Mouse (Mus musculus) CH12.LX (cell line): Measurements from ENCODE around the gene Cd8a. TPM values are rescaled to one million over a fixed set of nuclear protein-coding genes. Genes with fewer than 3 reads are reported as not detected.

ENCODE experiments used
- DNase-seq: peaks from one replicate; pipeline ENCODE4 v3.0.0-alpha.2; 2013; ENCODE audit errors: extremely low read depth
- H3K27ac ChIP-seq: 2 replicates; pipeline ENCODE4 v1.5.1; 2012; ENCODE audit warnings: low read depth, mild to moderate bottlenecking, control low read depth, moderate library complexity; ENCODE audit not compliant: insufficient read depth
- H3K27me3 ChIP-seq: replicated peaks from 2 replicates; pipeline ENCODE3; 2012; ENCODE audit warnings: inconsistent platforms
- H3K36me3 ChIP-seq, 2 experiments: replicated peaks in 1 of 2; 2 replicates each; pipeline versions ENCODE3 to v1.6.1; 2012; ENCODE audit warnings: inconsistent platforms in 1 of 2, low read length in 1 of 2, mild to moderate bottlenecking in 1 of 2, mixed read lengths in 1 of 2, moderate library complexity in 1 of 2; ENCODE audit not compliant: control insufficient read depth in 1 of 2, insufficient read depth in 1 of 2
- H3K4me1 ChIP-seq, 2 experiments: 2 replicates each; pipeline ENCODE4 v1.6.1; 2012; ENCODE audit warnings: inconsistent platforms in 1 of 2, moderate library complexity in 1 of 2; ENCODE audit not compliant: insufficient read depth in 2 of 2, control insufficient read depth in 1 of 2
- H3K4me2 ChIP-seq: 2 replicates; pipeline ENCODE4 v1.6.1; 2012; ENCODE audit warnings: low read depth, mild to moderate bottlenecking, control low read depth; ENCODE audit not compliant: poor library complexity, insufficient read depth, severe bottlenecking
- H3K4me3 ChIP-seq, 3 experiments: fragments of 150-350 bp in 1 of 3; sonication (generic) in 1 of 3; replicated peaks in 1 of 3; 2 replicates each; pipeline versions ENCODE3 to v1.5.1; 2011 to 2012; ENCODE audit warnings: low read depth in 2 of 3, low read length in 2 of 3, mild to moderate bottlenecking in 2 of 3, moderate library complexity in 2 of 3, control low read depth in 1 of 3, improper control_type of control experiment in 1 of 3, inconsistent platforms in 1 of 3, mixed read lengths in 1 of 3; ENCODE audit not compliant: poor library complexity in 1 of 3
- H3K79me2 ChIP-seq: replicated peaks from 2 replicates; pipeline ENCODE4 v1.6.1; 2012; ENCODE audit warnings: mild to moderate bottlenecking, moderate library complexity; ENCODE audit not compliant: control insufficient read depth, poor library complexity, insufficient read depth, severe bottlenecking; ENCODE audit errors: extremely low read depth
- H3K9ac ChIP-seq: 2 replicates; pipeline ENCODE4 v1.6.1; 2012; ENCODE audit warnings: low read depth, mild to moderate bottlenecking, control low read depth, moderate library complexity; ENCODE audit not compliant: insufficient read depth
- H3K9me3 ChIP-seq: replicated peaks from 2 replicates; pipeline ENCODE3; 2012; ENCODE audit warnings: low read length, inconsistent platforms, mixed read lengths
- JUN ChIP-seq: IDR thresholded peaks from 2 replicates; pipeline ENCODE4 v1.6.1; 2011; ENCODE audit warnings: low read depth, mild to moderate bottlenecking, low read length, improper control_type of control experiment, moderate library complexity; ENCODE audit not compliant: insufficient read depth
- KAT2A ChIP-seq: IDR thresholded peaks from 2 replicates; pipeline ENCODE4 v1.6.1; 2012; ENCODE audit warnings: low read length, improper control_type of control experiment, inconsistent platforms; ENCODE audit not compliant: insufficient replicate concordance
- MAFK ChIP-seq: IDR thresholded peaks from 2 replicates; pipeline ENCODE4 v1.6.1; 2011; ENCODE audit warnings: low read length, improper control_type of control experiment; ENCODE audit not compliant: insufficient replicate concordance
- MYC ChIP-seq: IDR thresholded peaks from 2 replicates; pipeline ENCODE4 v1.6.1; 2011; ENCODE audit warnings: low read depth, mild to moderate bottlenecking, improper control_type of control experiment, low read length
- POLR2AphosphoS2 ChIP-seq: IDR thresholded peaks from 2 replicates; pipeline ENCODE4 v1.6.1; 2011; ENCODE audit warnings: low read depth, low read length, improper control_type of control experiment
- SMC3 ChIP-seq: IDR thresholded peaks from 2 replicates; pipeline ENCODE4 v1.6.1; 2011; ENCODE audit warnings: low read depth, low read length, improper control_type of control experiment
- ZKSCAN1 ChIP-seq: IDR thresholded peaks from 2 replicates; pipeline ENCODE4 v1.6.1; 2012; ENCODE audit warnings: low read depth, inconsistent platforms, low read length, improper control_type of control experiment, borderline replicate concordance
- ZMIZ1 ChIP-seq: IDR thresholded peaks from 2 replicates; pipeline ENCODE4 v1.6.1; 2012; ENCODE audit warnings: low read depth, mild to moderate bottlenecking, inconsistent platforms, low read length, improper control_type of control experiment
- dilution Hi-C: fragments of 300-500 bp; cut with MboI; formaldehyde crosslinking; loops from 2 replicates; pipeline ENCODE4 v1.14.3; 2020; ENCODE audit warnings: low sequenced_read_pairs; ENCODE audit not compliant: extremely low pct_unique_long_range_greater_than_20kb, extremely low pct_ligation_motif_present
- in situ Hi-C: fragments of 300-500 bp; cut with MboI; formaldehyde crosslinking; loops from 3 replicates; pipeline ENCODE4 v1.14.3; 2019; ENCODE audit warnings: low sequenced_read_pairs, low pct_ligation_motif_present, low pct_unique_long_range_greater_than_20kb, mixed read lengths
- polyA plus RNA-seq: library from polyadenylated mRNA; unstranded; fragments of >175 nt; gene quantifications from 2 replicates; pipeline ENCODE4 v1.2.1, GENCODE M21; 2012; ENCODE audit warnings: low read depth; ENCODE audit not compliant: insufficient read length
- total RNA-seq, 2 experiments: library from RNA; depleted of rRNA; stranded (reverse); fragments of 300-350 nt in 1 of 2; fragments of >200 nt in 1 of 2; gene quantifications; 2 replicates each; pipeline ENCODE4 v1.2.3; 2012 to 2014

The Cd8a gene
- total and polyA plus RNA-seq, 3 experiments = 0.13 to 0.49 TPM; not detected in 1

DNA sequence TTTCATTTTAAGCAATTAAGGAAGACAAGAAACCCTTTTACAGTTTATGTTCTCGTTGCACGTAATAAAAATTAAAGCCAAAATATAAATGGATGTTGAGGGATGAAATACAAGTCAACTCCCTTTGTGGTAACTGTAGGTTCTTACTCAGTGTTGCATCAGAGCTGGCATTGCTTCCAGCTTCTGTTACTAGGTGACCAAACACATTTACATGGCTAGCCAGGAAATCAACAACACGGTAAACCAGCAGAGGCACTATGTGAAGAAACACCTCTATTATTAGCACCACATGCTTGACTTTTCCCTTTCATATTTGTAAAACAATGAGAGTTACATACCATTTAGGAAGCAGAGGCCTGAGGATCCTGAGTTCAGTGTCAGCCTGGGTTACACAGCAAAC lies 45.6 kb downstream of the Cd8a start:
- dilution Hi-C loops = no loop called here
- no peak overlapping the region for H3K27ac ChIP-seq
- H3K27me3 ChIP-seq = no peaks in the 10 kb centered on the region

GRCm38 (mm10) chr6:71420848-71421247 lies 47.6 kb downstream of the Cd8a start:
- in situ Hi-C loops = no loop called here
- H3K79me2 ChIP-seq = no peaks in the 10 kb centered on the region
- H3K4me1 ChIP-seq = peaks cover under 1 to 2% of the 10 kb centered on the region in 2 experiments; a peak in 2 of 4 replicates
- DNase-seq = no peak
- TF ChIP-seq ZMIZ1 = no peak
- peaks cover 0 to 39% of the 10 kb centered on the region in 2 experiments for H3K36me3 ChIP-seq
- H3K4me2 ChIP-seq = no peak overlapping the region
- dilution Hi-C loops = no loop called here
- no peaks in the 10 kb centered on the region for H3K27me3 ChIP-seq
- no peak overlapping the region for H3K27ac ChIP-seq
- H3K9ac ChIP-seq = no peak overlapping the region
- no peaks in the 10 kb centered on the region for H3K9me3 ChIP-seq
- H3K4me3 ChIP-seq = no peak overlapping the region

More for the DNA sequence above, 45.6 kb downstream of the Cd8a start:
- TF ChIP-seq MYC (no peak), KAT2A (no peak), ZKSCAN1 (no peak), POLR2AphosphoS2 (no peak), SMC3 (no peak), JUN (no peak), MAFK (no peak)
- peaks cover 2 to 7% of the 10 kb centered on the region in 2 experiments; a peak in 2 of 4 replicates for H3K4me1 ChIP-seq
- no peaks in the 10 kb centered on the region for H3K9me3 ChIP-seq
- no peak for DNase-seq
- in situ Hi-C loops = no loop called here
- no peak overlapping the region for H3K4me3 ChIP-seq
- no peaks in the 10 kb centered on the region for H3K79me2 ChIP-seq
- H3K36me3 ChIP-seq = peaks cover 0 to 43% of the 10 kb centered on the region in 2 experiments
- no peak overlapping the region for H3K9ac ChIP-seq
- H3K4me2 ChIP-seq = no peak overlapping the region

DNA sequence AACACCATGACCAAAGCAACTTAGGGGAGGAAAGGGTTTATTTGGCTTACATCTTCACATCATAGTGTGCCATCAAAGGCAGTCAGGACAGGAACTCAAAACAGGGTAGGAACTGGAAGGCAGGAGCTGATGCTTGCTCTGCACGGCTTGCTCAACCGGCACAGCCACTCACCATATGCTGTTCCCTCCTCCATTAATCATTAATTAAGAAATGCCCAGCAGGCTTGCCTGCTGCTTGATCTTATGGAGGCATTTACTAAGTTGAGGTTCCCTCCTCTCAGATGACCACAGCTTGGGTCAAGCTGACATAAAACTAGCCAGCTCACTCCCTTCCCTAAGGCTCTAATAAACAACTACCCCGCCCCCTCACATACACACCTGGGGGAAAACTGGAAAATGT lies 48.9 kb downstream of the Cd8a start:
- no peak overlapping the region for H3K4me2 ChIP-seq
- no peaks in the 10 kb centered on the region for H3K79me2 ChIP-seq
- H3K9ac ChIP-seq = no peak overlapping the region
- H3K4me3 ChIP-seq = no peak overlapping the region
- in situ Hi-C loops = no loop called here
- H3K27me3 ChIP-seq = no peaks in the 10 kb centered on the region
- dilution Hi-C loops = no loop called here
- H3K27ac ChIP-seq = no peak overlapping the region
- TF ChIP-seq POLR2AphosphoS2 = no peak
- peaks cover 0 to 2% of the 10 kb centered on the region in 2 experiments; a peak in 1 of 4 replicates for H3K4me1 ChIP-seq
- no peak for DNase-seq
- no peaks in the 10 kb centered on the region for H3K9me3 ChIP-seq
- H3K36me3 ChIP-seq = peaks cover 0 to 45% of the 10 kb centered on the region in 2 experiments
